Mouse (Mus musculus) urinary bladder, postnatal 36 days (tissue): Measurements from ENCODE around the gene Birc5.

ENCODE experiments used
- DNase-seq, 2 experiments: peaks; one replicate each; pipeline ENCODE4 v3.0.0; 2022; ENCODE audit warnings: low spot score in 2 of 2, mixed read lengths in 1 of 2

Birc5 gene

GRCm38 (mm10) chr11:117855360-117855759, 6.3 kb downstream of the Birc5 start:
- DNase-seq = no peak

GRCm38 (mm10) chr11:117855975-117856374, 6.9 kb downstream of the Birc5 start:
- no peak for DNase-seq

- DNase-seq = no peak
Observed at GRCm38 (mm10) chr11:117857462-117857861, 8.4 kb downstream of the Birc5 start.

- DNase-seq = no peak
Observed at GRCm38 (mm10) chr11:117858392-117858791, 9.3 kb downstream of the Birc5 start.

DNA sequence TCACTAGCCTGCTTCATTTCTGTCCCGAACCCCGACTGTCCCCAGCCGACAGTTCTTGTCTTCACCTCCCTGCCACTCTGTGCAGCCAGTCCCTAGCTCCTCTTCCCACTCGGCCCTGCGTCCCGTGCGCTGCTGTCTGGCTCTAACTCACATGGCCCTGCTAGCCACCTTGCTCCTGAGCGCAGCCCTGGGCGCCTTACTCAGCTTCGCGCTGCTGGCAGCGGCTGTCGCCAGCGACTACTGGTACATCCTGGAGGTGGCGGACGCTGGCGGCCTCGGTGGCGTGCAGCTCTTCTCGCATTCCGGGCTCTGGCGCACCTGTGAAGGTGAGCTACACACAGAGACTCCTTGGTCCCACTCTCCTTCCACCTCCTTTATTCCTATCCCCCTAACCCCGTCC, 11.6 kb downstream of the Birc5 start, which contains the start of gene Tmem235:
Gene Tmem235, plus strand, starts transcription at position 152 of the 400 bp plus-strand sequence.
- no peak for DNase-seq

DNA sequence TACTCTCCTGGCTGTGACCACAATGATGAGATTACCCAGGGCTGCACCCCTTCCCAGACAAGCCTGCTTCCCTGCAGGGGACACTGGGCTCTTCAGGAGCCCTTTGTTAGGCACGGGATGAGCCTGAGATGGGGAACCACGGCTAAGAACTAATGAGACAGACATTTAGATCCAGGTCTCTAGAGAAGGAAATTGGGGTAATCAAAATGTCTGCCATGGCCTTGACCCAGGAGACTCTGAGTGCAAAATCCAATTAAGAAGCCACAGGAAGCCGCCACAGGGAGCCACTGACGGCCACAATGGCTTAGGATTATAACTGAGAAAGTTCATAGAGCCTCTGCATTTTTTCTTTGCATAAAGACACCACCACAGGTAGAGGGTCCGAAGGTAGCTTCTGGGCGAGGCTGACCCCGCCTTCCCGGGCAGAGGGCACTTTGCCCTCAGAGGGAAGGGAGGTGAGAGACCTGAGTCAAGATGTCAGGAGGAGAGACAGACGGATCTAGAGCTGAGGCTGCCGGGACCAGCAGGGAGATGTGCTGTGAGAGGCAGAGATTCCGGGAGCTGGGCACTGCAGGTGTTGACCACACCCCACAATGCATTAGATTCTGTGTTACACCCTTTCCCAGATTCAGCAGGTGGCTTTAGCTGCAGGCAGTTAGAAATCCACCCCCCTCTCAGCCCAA, 14.3 kb downstream of the Birc5 start:
- DNase-seq = no peak

DNA sequence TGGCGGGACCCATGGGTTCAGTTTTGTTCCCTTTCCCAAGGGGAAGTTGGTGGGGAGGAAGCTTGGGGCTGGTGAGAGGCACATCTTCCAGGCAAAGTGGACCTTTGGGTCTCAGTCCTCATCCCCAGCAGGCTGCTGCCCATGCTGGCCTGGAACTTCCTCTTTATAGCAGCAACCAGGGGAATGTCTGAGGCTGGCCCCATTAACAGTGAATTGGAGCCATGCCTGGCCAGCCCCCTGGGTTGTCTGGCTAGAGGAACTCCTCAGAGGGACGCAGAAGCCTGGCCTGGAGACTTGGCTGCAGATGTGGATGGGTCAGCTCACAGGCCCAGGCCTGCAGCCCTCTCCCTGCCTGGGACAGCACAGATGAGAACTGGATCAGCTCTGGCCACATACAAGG, 15.8 kb downstream of the Birc5 start:
- DNase-seq = no peak

DNA sequence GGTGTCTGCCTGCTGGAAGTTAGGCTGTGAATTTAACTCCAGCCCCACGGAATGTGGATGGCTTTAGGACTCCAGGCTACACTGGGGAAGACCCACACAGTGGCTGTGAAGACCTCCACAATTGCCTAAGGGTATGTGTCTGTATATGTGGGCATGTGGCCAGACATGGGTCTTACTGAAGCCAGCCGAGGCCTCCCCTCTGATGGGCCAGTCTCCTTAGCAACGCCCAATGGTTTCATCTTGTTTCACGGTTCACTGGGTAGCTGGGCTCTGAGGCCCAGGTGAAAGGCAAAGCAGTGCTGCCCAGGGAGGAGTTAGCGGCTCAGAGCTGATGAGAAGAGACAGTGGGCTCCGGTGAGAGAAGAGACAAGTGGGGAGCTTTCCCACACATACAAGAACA, 16.9 kb downstream of the Birc5 start:
- DNase-seq = no peak

DNA sequence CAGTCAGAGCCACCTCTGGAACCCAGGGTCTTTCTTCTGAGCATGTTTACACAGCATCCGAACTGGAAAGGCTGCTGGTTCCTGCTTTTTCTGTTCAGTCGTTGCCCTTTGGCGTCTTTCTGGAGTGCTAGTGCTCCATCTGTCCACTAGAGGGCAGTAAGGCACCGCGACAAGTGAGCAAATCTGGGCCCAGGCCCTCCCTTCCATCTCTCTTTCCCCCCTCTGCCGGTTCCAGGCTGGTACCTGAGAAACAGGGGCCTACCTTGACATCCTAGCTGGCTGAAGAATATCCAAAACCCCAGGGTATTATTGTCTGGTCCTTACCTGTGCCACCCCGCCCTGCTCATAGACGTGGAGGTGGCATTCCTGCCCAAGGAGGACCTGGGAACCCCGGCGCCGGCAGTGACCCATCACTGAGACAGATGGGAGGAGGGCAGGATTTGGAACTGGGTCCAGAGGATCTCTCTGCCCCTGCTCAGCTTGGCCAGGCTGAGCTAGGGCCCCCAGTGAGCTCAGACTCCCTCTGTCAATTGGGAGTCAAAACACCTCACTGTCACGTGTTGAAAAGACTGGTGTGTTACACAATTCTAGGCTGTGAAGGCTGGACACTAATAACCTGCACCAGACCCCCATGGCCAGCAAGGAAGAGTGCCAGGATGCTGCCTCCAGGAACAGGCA, 21.8 kb downstream of the Birc5 start:
- DNase-seq = peak; percentile 58 to 72

DNA sequence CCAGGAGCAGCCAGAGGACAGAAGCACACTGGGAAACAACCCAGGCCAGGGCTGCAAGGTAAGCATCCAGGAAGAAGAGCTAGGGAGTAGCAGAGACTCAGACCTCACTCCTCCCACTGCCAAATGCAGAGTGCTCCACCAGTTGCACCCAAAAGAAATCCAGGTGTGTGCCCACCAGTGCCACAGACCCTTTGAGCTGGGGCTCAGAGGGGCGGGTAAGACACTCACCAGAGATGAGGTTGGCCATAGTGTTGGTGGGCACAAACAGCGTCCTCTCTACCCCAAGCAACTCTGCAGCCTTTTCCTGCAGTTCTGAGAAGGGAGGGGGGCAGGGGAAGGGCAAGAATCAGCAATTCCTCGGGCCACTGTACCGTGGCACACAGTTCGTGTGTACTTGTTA, 22.3 kb downstream of the Birc5 start:
- DNase-seq = no peak

DNA sequence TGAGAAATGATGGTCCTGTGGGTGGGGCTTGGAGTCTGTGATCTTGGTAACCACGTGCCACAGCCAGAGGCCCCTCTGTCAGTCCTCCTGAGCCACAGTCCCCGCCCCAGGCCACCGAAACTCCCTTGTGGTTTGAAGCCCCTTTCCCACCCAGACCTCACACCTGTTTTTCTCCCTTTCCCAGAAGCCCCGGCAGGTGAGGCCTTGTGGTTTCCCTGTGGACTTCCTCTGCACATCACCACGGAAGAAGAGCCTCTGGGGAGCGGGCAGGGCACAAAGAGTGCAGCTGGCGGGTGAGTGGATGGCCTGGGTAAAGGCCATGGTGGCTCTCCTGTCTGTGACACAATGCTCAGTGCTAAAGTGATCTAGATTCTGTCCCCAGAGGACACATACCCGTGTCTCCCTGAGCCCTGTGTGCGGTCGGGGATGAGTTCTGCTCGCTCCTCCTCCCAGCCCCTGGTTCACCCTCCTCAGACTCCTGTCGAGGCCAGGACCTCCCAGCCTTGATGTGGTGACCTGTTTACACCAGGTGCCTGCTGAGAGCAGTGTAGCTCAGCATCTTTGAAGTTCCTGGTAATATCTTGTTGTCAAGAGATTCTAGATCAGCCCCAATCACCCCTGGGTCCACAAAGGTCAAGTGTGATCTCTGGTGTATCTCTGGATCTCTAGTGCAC, 23.0 kb downstream of the Birc5 start:
- DNase-seq = no peak

DNA sequence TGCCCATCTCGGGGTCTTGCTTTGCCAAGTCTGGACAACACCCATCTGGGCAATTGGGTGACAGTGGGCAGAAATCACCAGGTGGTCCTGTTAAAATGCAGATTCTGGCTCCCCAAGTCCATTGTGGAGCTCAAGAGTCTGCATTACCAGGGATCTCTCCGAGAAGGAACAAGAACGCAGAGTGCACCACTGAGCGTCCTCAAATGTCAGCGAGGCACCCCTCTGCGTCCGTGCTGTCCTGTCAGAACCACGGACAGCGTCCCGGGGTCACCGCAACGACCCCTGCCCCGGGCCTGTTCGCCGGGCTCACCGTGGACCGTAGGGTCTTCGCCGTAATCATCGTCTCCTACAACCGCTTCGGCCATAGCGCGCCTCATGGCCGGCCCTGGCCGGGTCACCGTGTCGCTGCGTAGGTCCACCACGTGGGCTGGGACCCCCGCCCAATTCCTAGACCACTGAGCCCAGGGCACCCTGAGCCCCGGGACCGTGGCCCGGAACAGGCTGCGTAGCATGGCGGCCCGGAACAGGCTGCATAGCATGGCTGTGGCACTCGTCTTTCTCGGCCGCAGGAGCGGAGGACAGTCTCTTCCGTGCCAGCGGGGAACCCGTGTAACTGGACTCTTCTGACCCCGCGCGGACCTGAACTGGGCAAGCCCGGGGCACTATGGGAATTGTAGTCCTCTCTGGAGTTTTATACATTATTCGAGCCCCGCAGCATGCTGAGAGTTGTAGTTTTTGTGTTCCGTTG, 24.0 kb downstream of the Birc5 start, which contains the start of gene Tha1:
Gene Tha1, minus strand, starts transcription at position 621 of the 748 bp plus-strand sequence.
- peak; percentile 73 to 82 for DNase-seq

- DNase-seq = no peak
Observed at GRCm38 (mm10) chr11:117874419-117874818, 25.4 kb downstream of the Birc5 start.

- no peak for DNase-seq
Observed at GRCm38 (mm10) chr11:117875681-117876080, 26.6 kb downstream of the Birc5 start.

DNA sequence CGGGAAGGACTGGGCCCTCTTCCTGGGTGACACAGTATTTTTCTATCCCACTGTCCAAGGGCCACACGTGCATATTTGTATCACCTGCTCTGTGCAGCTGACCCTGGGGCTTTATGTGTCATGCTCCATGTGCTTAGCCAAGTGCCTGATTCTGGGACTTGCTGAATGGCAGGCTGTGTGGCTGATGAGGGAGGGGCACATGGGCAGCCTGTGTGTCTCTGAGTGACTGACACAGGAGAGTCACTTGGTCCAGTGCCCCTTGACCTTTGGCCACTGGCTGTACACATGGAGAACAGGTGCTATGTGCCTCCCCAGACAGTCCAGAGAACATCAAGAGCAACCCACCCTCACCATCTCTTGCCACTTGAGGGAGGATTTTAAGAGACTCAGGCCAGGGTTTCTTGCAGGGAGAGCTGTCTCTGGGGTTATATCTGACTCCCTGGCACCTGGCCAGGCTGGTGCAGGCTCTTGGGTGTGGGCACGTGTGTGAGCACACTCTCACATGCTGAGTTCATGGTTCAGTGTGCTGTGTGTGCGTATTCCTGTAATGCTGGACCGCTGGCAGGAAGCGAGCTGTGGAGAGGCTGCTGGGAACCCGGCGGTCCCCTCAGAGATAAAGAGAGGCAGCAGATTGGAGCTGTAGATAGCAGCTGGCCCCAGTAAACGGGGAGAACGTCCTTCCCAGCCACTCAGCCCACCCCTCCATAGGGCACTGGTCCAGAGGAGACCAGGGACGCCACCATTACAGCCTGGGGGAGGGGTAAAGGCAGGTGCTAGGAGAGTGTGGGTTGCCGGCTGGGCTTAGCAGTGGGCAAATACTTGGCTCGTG, 29.1 kb downstream of the Birc5 start:
- DNase-seq = no peak

- no peak for DNase-seq
Observed at GRCm38 (mm10) chr11:117878892-117879291, 29.8 kb downstream of the Birc5 start.

DNA sequence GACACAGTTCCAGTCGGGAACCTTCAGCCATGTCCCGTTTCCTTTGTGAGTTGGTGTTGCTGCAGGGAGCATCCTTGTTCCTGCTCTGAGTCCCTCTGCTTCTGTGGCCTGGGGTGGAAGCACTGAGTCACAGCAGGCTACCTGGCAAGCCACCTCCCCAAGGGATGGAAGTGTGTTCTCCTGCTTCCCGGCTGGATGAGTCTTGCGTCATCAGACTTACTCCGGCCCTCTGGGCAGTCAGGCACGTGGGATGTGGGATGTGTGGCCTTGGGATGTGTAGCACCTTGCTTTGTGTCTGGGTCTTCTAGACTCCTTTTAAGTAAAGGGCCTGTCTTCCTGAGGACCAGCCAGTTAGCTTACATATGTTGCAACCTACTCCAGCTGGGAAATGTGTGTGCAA, 30.6 kb downstream of the Birc5 start:
- DNase-seq = no peak

DNA sequence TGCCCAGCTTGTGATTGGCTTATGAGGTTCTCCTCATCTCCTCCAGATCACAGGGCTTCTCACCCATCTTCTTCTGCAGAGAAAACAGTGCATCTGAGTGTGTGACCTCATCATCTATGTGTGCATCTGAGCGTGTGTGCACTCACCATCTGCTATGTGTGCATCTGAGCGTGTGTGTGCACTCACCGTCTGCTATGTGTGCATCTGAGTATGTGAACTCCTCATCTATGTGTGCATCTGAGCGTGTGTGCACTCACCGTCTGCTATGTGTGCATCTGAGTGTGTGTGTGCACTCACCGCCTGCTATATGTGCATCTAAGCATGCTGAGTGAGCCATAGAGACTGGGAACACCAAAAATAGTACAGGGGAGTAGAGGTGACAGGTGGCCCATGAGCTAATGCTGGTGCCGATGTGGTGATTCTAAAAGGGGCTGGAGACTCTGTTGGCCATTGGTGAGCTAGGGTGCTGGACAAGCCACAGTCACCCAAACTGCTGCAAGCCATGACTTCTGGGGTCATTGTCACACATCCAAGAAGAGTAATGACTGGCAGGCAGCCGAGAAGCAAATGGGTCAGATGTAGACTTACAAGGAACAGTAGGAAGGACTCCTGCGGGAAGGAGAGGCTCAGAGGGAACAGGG, 31.4 kb downstream of the Birc5 start:
- no peak for DNase-seq

GRCm38 (mm10) chr11:117880977-117881358, 31.9 kb downstream of the Birc5 start:
- no peak for DNase-seq

DNA sequence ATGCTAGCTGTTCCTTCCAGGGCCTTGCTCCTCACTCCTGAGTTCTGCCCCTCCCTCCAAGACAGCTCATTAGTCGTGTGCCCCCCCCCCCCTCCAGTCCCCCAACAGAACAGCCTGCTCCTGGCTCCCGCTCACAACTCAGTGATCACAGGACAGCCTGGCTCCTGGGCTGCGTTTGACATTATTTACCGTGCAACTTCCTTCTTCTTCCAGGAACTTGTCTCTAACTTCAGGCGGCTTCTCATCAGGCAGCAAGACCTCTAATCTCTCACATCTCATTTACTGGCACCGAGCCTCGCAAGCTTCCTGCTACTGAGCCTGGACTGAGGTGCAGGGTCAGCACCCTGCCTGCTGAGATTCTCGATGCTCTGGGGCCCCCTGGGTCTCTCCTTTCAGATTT, 32.7 kb downstream of the Birc5 start:
- peak; percentile 46 to 60 for DNase-seq

GRCm38 (mm10) chr11:117882208-117882607, 33.2 kb downstream of the Birc5 start:
- DNase-seq = no peak
